Mouse (Mus musculus): ENCODE results near the gene Sez6l.
A peak's percentile ranks its signal among the peaks of the same experiment; 100 is the strongest.

The Sez6l gene

GRCm38 (mm10) chr5:112576993-112577670 is at the start of gene Sez6l:
Gene Sez6l, minus strand, starts transcription at chr5:112577185.
- DNase-seq (ENCODE audit: low spot score in 2 of 2), result no peak

DNA sequence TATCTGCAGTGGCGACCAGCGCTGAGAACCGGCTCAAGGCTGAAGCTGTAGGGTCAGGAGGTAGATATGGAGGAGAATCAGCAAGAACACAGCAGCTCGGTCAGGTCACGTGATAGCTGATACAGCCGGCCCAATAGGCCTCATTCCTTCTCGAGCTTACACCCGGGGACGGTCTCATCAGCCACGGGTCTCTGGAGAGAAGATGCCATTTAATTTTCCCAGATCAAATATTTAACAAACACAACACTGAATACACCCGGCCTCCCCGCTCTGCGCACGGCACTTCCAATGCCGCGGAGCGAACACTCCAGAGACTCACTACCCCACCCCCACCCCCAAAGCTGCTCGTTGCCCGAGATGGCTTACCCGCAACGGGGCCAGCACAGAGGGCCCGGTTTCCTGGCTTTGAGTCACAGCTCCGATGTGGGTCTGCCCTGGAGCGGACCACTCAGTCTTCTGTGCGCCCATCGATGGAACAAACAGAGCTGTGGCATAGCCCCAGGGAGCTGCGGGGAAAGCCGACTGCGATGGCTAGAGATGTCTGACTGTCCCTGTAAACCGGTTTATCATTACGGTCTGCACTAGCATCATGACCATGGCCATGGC is 48.7 kb upstream of the Sez6l start:
- no peak for DNase-seq (ENCODE audit: low spot score in 2 of 2)

- no peak for DNase-seq (ENCODE audit: low spot score in 2 of 2)
Observed at GRCm38 (mm10) chr5:112622946-112623345, 46.0 kb upstream of the Sez6l start.

GRCm38 (mm10) chr5:112620256-112620655 is 43.3 kb upstream of the Sez6l start:
- no peak for DNase-seq (ENCODE audit: low spot score in 2 of 2)

- no peak for DNase-seq (ENCODE audit: low spot score in 2 of 2)
Observed at GRCm38 (mm10) chr5:112619344-112619743, 42.4 kb upstream of the Sez6l start.

- DNase-seq (ENCODE audit: low spot score in 2 of 2), result no peak
Observed at GRCm38 (mm10) chr5:112617602-112618247, 40.7 kb upstream of the Sez6l start.

DNA sequence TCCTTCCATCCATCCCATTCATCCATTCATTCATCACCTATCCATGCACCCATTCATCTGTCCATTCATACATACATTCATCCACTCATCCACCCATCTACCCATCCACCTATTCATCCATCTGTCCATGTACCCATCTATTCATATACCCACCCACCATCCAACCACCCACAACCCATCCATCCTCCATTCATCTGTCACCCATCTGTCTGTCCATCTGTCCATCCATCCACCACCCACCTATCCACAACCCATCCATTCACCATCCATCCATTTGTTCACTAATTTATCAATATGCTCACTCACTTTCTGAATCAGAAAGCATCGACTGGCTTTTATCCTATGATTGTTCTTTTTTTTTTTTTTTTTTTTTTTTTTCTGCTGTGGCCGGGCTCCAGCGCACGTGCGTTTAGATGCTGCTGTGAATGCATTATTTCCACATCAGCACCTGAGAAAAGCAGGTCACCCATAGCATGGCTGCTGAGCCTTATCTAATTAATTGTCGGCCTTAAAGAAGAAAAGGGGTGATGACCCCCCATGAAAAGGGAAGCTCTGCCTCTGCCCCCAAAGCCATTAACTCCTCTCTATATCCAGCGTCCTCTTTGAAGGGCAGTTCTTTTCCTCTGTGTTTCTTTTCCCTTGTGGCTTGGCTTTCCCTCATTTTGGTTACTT is 39.1 kb upstream of the Sez6l start:
- DNase-seq (ENCODE audit: low spot score in 2 of 2), result no peak

DNA sequence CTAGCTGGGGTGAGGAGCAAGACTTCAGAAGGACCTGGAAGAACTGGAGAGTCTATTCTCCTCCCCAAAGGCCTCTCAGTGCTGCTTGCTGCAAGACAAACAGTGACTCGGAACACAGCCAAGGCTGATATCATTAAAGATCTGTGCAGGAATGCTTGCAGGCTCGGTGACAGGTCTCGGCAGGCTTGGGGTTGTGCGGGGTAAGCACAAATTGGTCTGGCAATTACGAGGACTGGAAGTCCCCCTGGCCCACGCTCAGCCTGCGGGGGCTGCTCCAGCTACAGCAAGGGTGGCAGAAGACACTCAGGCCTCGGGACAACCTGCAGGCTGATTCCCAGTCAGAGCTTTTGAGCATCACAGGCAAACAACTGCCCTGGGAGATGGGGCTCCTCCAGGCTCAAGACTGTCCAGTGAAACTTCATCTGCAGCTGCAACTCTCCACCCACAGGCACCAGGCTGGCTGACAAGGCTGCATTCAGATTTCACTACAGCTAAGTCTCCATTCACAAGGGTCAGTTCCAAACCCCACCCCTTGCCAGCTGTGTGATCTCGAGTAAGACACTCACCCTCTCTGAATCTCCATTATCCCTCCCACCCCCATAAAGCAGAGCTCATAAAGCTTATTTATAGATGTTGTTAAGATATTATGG is 31.0 kb upstream of the Sez6l start:
- no peak for DNase-seq (ENCODE audit: low spot score in 2 of 2)

- DNase-seq (ENCODE audit: low spot score in 2 of 2), result no peak
Observed at GRCm38 (mm10) chr5:112607119-112607518, 30.1 kb upstream of the Sez6l start.

DNA sequence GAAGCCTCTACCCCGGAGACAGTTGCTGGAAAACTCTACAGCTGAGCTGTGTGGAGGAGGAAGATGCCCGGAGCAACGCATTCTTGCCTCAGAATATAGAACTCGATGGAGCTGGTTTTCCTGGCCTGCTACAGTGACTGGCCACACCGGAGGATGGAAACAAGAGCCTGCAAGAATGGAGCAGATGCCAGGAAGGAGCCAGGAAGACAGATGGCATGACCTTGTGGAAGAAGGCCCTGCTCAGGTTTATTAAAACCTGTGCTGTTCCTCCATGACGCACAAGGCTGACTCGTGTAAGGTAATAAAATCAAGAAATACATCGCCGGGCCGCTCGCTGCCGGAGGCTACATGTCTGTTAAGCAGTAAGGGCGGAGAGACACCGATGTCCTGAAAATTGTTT is 28.4 kb upstream of the Sez6l start:
- no peak for DNase-seq (ENCODE audit: low spot score in 2 of 2)

DNA sequence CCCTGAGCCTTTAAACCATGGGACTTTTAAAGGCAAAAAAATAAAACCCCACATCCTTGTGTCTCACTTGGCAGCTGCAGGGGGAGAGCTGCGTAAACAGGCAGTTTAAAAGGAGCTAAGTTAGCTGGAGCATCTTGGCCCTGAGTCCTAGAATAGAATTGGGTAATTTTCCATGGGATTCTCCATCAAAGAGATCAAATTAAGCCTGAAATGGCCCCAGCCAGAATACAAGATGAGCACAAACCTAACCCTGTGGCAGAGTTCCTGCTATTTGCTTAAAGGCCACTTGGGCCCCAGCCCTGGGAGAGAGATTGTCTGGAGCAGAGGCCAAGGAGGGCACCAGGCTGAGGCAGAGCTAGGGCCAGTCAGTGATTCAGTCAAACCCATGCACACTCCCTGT is 27.3 kb upstream of the Sez6l start:
- peak in 1 of 2 experiments; percentile 3 for DNase-seq (ENCODE audit: low spot score in 2 of 2)

DNA sequence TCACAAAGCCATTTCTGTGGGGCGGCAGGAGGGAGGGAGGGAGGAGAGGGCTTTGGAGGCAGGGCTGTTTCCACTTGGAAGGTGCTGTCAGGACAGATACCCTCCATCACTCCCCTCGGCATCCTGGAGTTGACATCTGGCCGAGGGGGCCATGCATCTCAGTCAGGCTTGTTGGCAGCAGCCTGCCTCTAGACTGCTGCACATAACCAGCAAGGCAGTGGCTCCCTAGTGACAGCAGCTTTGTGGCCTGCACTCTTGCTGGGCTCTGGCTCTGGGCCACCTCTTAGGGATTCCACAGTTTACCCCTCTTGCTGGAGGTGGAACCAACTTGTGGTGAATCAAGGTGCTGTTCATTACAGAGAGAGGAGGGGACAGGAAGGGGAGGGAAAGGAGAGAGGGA is 26.6 kb upstream of the Sez6l start:
- no peak for DNase-seq (ENCODE audit: low spot score in 2 of 2)

DNA sequence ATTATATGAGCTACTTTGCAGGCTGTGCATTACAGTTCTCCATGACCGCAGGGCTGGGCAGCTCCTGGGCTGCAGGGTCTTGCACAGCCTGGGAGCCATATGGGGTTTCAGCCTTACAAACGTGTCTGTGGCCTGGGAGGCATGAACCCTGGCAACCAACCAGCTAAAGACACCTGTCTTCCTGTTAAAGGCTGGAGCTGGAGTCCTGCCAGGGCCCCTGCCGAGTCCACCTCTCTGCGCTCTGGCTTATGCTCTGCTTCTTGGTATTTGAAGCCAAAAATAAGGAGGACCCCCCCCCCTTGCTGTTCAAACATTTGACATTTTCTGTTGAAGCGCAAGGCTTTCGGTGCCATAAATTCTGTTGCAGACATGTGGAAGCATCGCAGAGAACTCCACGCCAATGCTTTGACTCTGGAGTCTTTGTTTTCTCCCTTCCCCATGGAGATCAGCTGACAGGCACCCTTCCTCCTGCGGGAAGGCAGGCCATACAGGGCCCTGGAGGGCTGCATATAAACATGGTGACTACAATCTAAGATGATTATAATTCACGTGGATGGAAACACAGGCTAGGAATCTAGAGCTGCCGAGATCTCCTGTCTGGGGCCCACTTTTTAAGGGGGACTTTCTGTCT is 23.4 kb upstream of the Sez6l start:
- no peak for DNase-seq (ENCODE audit: low spot score in 2 of 2)

DNA sequence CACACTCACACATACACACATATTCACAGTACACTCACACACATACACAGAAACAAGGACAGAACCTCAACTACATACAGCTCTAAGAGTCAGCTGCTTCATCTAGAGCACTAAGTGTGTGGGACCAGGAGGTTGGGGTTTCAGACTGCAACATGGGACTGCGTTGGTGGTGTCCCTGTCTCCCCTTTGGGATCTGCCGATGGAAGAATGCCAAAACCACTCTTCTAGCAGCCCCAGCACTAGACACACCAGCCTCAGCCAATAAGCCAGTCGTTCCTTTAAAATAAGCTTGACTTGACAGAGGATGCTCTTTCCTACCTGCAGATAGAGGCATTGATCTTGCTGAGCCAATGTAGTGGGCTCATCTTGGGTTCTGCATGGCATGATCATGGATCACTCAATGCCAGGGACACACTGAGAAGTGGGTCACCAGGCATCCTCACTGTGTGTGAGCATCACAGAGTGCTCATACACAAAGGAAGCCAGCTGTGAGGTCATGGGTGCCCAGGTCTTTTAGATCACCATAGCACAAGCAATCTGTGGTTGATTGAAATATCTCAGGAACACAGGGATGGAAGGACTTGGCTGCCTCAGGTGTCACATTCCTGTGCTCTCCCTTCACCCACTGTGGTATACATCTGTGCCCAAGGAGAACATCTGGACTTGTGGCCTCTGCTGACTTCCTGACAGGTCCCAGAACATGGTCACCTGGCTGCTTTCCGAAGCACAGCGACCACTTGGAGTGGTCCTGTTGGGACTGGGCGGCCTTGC is 22.7 kb upstream of the Sez6l start:
- DNase-seq (ENCODE audit: low spot score in 2 of 2), result no peak

- no peak for DNase-seq (ENCODE audit: low spot score in 2 of 2)
Observed at GRCm38 (mm10) chr5:112597876-112598275, 20.9 kb upstream of the Sez6l start.

DNA sequence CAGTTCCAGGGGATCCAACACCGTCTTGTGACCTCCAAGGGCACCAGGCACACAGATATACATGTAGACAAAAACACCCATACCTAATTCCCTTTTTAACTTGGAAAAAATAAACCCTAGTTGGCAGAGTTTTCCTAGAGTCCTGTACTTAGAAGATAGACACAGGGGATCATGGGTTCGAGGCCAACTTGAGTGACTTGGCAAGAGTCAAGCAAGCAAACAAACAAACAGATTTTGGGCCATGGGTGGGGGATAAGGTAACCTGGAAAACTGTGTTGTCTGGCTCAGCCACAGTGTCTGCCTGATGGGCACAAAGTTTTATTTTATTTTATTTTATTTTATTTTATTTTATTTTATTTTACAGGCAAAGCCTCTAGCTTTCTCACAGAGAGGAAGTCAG is 20.3 kb upstream of the Sez6l start:
- DNase-seq (ENCODE audit: low spot score in 2 of 2), result no peak

DNA sequence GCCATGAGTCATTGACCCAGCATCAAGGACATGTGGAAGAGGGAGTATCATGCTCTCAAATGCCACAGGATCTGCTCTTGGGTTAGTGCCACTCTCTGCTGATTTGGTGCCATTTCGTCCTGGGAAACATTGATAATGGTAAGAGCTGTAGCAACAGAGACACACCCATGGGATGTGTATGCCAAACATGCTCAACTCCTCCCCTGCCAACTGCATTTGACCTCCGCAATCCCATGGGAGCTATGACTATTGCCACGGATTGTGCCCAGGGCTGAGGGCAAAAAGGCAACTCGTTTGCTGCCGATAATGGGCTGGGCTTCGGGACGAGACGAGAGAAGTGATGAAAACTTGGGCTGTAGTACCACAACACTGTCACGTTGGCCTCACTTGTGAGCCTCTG is 19.7 kb upstream of the Sez6l start:
- DNase-seq (ENCODE audit: low spot score in 2 of 2), result no peak

DNA sequence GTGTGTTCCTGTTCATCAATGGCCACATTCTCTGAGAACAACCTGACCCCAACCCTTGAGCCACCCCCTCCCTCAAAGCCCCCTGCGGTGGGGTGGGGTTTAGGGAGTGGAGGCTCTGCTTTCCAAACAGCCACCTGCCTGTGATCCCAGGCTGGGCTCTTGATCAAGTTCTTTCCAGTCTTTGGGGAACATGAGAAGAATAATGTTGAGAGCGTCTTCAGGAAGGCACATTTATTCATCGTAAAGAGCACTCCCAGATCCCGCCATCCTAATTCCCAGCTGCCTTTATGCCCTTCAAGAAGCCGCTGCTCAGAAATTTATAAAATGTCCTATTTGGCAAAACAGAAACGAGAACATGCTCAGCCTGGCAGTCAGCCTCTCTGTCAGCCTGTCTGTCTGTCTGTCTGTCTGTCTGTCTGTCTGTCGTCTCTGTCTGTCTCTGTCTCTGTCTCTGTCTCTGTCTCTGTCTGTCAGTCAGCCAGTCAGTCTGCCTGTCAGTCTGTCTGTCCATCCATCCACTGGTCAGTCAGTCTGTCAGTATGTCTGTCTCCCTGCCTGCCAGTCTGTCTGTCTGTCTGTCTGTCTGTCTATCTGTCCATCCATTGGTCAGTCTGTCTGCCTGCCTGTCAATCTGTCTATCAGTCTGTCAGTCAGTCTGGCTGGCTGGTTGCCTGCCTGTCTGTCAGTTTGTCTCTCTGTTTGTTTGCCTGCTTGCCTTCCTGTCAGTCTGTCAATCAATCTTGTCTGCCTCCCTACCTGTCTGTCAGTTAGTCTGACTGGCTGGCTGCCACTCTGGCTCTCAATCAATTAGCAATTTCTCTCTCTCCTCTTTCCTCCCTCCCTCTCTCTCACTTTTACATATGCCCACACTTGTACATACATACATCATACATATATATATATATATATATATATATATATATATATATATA is 19.0 kb upstream of the Sez6l start:
- DNase-seq (ENCODE audit: low spot score in 2 of 2), result no peak

- no peak for DNase-seq (ENCODE audit: low spot score in 2 of 2)
Observed at GRCm38 (mm10) chr5:112591706-112592105, 14.7 kb upstream of the Sez6l start.

- DNase-seq (ENCODE audit: low spot score in 2 of 2), result no peak
Observed at GRCm38 (mm10) chr5:112586071-112586470, 9.1 kb upstream of the Sez6l start.
